Mouse (Mus musculus) kidney, adult 10 weeks (tissue): ENCODE measurements around the gene Pard3b. TPM values are rescaled to one million over a fixed set of nuclear protein-coding genes. Genes with fewer than 3 reads are reported as not detected.

Source experiments
- polyA plus RNA-seq: library from polyadenylated mRNA; stranded (reverse); fragments of 350-450 nt; fragmentation: Illumina TruSeq; extraction: RNeasy Lipid Tissue Mini Kit (QIAGEN cat#74804); gene quantifications from one replicate; pipeline ENCODE4 v1.2.3, GENCODE M21; 2014; ENCODE audit warnings: low read depth, low replicate concordance

Gene Pard3b
- polyA plus RNA-seq, result 9.3 TPM

GRCm38 (mm10) chr1:61638347-61639111, at the start of gene Pard3b:
Pard3b (plus strand) TSS chr1:61638824.

